Mouse (Mus musculus) MEL (cell line): ENCODE measurements around the gene Prss44. TPM values are rescaled to one million over a fixed set of nuclear protein-coding genes. Genes with fewer than 3 reads are reported as not detected.

Experiments
- DNase-seq: peaks from one replicate; pipeline ENCODE4 v3.0.0; 2011; ENCODE audit warnings: low read depth, low spot score
- H3K27ac ChIP-seq: 2 replicates; pipeline ENCODE4 v1.5.1; 2012; ENCODE audit warnings: low read depth, mild to moderate bottlenecking, control low read depth, low read length, moderate library complexity; ENCODE audit not compliant: control insufficient read depth
- H3K27me3 ChIP-seq, 2 experiments: fragments of 150-350 bp in 1 of 2; sonication (generic) in 1 of 2; 2 replicates each; pipeline ENCODE4 v1.6.1; 2012; ENCODE audit warnings: low read length in 2 of 2, mild to moderate bottlenecking in 2 of 2, improper control_type of control experiment in 1 of 2, moderate library complexity in 1 of 2; ENCODE audit not compliant: insufficient read depth in 2 of 2, control insufficient read depth in 1 of 2
- H3K36me3 ChIP-seq, 2 experiments: 2 replicates each; pipeline ENCODE4 v1.6.1; 2012 to 2014; ENCODE audit warnings: low read length in 2 of 2, improper control_type of control experiment in 1 of 2, inconsistent platforms in 1 of 2, mild to moderate bottlenecking in 1 of 2; ENCODE audit not compliant: insufficient read depth in 2 of 2, control insufficient read depth in 1 of 2
- H3K4me1 ChIP-seq, 2 experiments: fragments of 150-350 bp in 1 of 2; sonication (generic) in 1 of 2; 2 replicates each; pipeline ENCODE4 v1.6.1; 2012; ENCODE audit warnings: low read length in 2 of 2, improper control_type of control experiment in 1 of 2, mild to moderate bottlenecking in 1 of 2; ENCODE audit not compliant: insufficient read depth in 2 of 2, control insufficient read depth in 1 of 2
- H3K4me3 ChIP-seq, 2 experiments: fragments of 150-350 bp in 1 of 2; sonication (generic) in 1 of 2; 2 replicates each; pipeline ENCODE4 v1.5.1; 2012; ENCODE audit warnings: low read depth in 2 of 2, low read length in 2 of 2, mild to moderate bottlenecking in 2 of 2, moderate library complexity in 2 of 2, control low read depth in 1 of 2, improper control_type of control experiment in 1 of 2; ENCODE audit not compliant: control insufficient read depth in 1 of 2, insufficient read depth in 1 of 2
- H3K79me2 ChIP-seq: 2 replicates; pipeline ENCODE4 v1.6.1; 2012; ENCODE audit warnings: mild to moderate bottlenecking, low read length, moderate library complexity; ENCODE audit not compliant: control insufficient read depth, poor library complexity, insufficient read depth
- H3K9ac ChIP-seq: 2 replicates; pipeline ENCODE4 v1.6.1; 2012; ENCODE audit warnings: low read depth, mild to moderate bottlenecking, control low read depth, low read length, moderate library complexity; ENCODE audit not compliant: control insufficient read depth, poor library complexity, severe bottlenecking
- H3K9me3 ChIP-seq: fragments of 150-350 bp; sonication (generic); replicated peaks from 2 replicates; pipeline ENCODE4 v1.6.1; 2012; ENCODE audit warnings: mild to moderate bottlenecking, low read length, improper control_type of control experiment, moderate library complexity; ENCODE audit not compliant: insufficient read depth
- BHLHE40 ChIP-seq: IDR thresholded peaks from 2 replicates; pipeline ENCODE4 v1.6.1; 2012; ENCODE audit warnings: low read depth, mild to moderate bottlenecking, inconsistent platforms, low read length, improper control_type of control experiment, borderline replicate concordance
- CTCF ChIP-seq, 3 experiments: IDR thresholded peaks in 2 of 3; conservative IDR thresholded peaks in 1 of 3; 2 replicates each; pipeline ENCODE4 v1.5.1; 2011 to 2012; ENCODE audit warnings: low read length in 3 of 3, low read depth in 2 of 3, mild to moderate bottlenecking in 2 of 3, improper control_type of control experiment in 1 of 3, inconsistent platforms in 1 of 3, mixed read lengths in 1 of 3, moderate library complexity in 1 of 3; ENCODE audit not compliant: control insufficient read depth in 1 of 3, insufficient read depth in 1 of 3, poor library complexity in 1 of 3, severe bottlenecking in 1 of 3
- E2F4 ChIP-seq: IDR thresholded peaks from 2 replicates; pipeline ENCODE4 v1.6.1; 2011; ENCODE audit warnings: low read depth, low read length, improper control_type of control experiment, borderline replicate concordance
- EP300 ChIP-seq, 2 experiments: IDR thresholded peaks; 2 replicates each; pipeline ENCODE4 v1.6.1; 2011; ENCODE audit warnings: improper control_type of control experiment in 2 of 2, low read length in 2 of 2, low read depth in 1 of 2, mild to moderate bottlenecking in 1 of 2
- ETS1 ChIP-seq: IDR thresholded peaks from 2 replicates; pipeline ENCODE4 v1.6.1; 2012; ENCODE audit warnings: low read depth, mild to moderate bottlenecking, inconsistent platforms, low read length, improper control_type of control experiment, moderate library complexity
- HCFC1 ChIP-seq: IDR thresholded peaks from 2 replicates; pipeline ENCODE4 v1.6.1; 2012; ENCODE audit warnings: low read depth, mild to moderate bottlenecking, inconsistent platforms, low read length, improper control_type of control experiment, moderate library complexity
- JUND ChIP-seq: IDR thresholded peaks from 2 replicates; pipeline ENCODE4 v1.6.1; 2011; ENCODE audit warnings: low read depth, mild to moderate bottlenecking, improper control_type of control experiment, low read length
- KAT2A ChIP-seq: conservative IDR thresholded peaks from 2 replicates; pipeline ENCODE4 v1.6.1; 2012; ENCODE audit warnings: low read depth, low read length, improper control_type of control experiment, inconsistent platforms
- MAX ChIP-seq: IDR thresholded peaks from 2 replicates; pipeline ENCODE4 v1.6.1; 2011; ENCODE audit warnings: low read length, improper control_type of control experiment
- MAZ ChIP-seq: IDR thresholded peaks from 2 replicates; pipeline ENCODE4 v1.6.1; 2012; ENCODE audit warnings: low read depth, mild to moderate bottlenecking, inconsistent platforms, low read length, improper control_type of control experiment
- MYC ChIP-seq: IDR thresholded peaks from 2 replicates; pipeline ENCODE4 v1.6.1; 2011; ENCODE audit warnings: low read depth, mild to moderate bottlenecking, low read length, improper control_type of control experiment, moderate library complexity
- NELFE ChIP-seq: IDR thresholded peaks from 2 replicates; pipeline ENCODE4 v1.6.1; 2011; ENCODE audit warnings: low read depth, low read length, improper control_type of control experiment
- NRF1 ChIP-seq: IDR thresholded peaks from 2 replicates; pipeline ENCODE4 v1.6.1; 2014; ENCODE audit warnings: low read depth, mild to moderate bottlenecking, inconsistent platforms, low read length, improper control_type of control experiment, moderate library complexity; ENCODE audit not compliant: poor library complexity, insufficient read depth, severe bottlenecking
- POLR2A ChIP-seq, 2 experiments: IDR thresholded peaks; 2 replicates each; pipeline ENCODE4 v1.6.1; 2011 to 2012; ENCODE audit warnings: low read length in 2 of 2, mild to moderate bottlenecking in 2 of 2, control low read depth in 1 of 2, improper control_type of control experiment in 1 of 2, low read depth in 1 of 2, moderate library complexity in 1 of 2; ENCODE audit not compliant: control insufficient read depth in 1 of 2, insufficient read depth in 1 of 2, poor library complexity in 1 of 2
- POLR2AphosphoS2 ChIP-seq: IDR thresholded peaks from 2 replicates; pipeline ENCODE4 v1.6.1; 2011; ENCODE audit warnings: low read length, improper control_type of control experiment
- RAD21 ChIP-seq: IDR thresholded peaks from 2 replicates; pipeline ENCODE4 v1.6.1; 2011; ENCODE audit warnings: mild to moderate bottlenecking, low read depth, low read length, improper control_type of control experiment
- SIN3A ChIP-seq: IDR thresholded peaks from 2 replicates; pipeline ENCODE4 v1.6.1; 2012; ENCODE audit warnings: low read length, improper control_type of control experiment, inconsistent platforms
- SMC3 ChIP-seq: IDR thresholded peaks from 2 replicates; pipeline ENCODE4 v1.6.1; 2011; ENCODE audit warnings: low read depth, low read length, improper control_type of control experiment
- USF1 ChIP-seq: IDR thresholded peaks from 2 replicates; pipeline ENCODE4 v1.6.1; 2014; ENCODE audit warnings: low read depth, mild to moderate bottlenecking, inconsistent platforms, low read length, improper control_type of control experiment, moderate library complexity
- ZC3H11A ChIP-seq: IDR thresholded peaks from 2 replicates; pipeline ENCODE4 v1.6.1; 2012; ENCODE audit warnings: low read depth, mild to moderate bottlenecking, inconsistent platforms, low read length, improper control_type of control experiment
- ZKSCAN1 ChIP-seq: IDR thresholded peaks from 2 replicates; pipeline ENCODE4 v1.6.1; 2012; ENCODE audit warnings: low read depth, mild to moderate bottlenecking, inconsistent platforms, low read length, improper control_type of control experiment, moderate library complexity
- ZMIZ1 ChIP-seq: IDR thresholded peaks from 2 replicates; pipeline ENCODE4 v1.6.1; 2012; ENCODE audit warnings: low read depth, mild to moderate bottlenecking, inconsistent platforms, low read length, improper control_type of control experiment, moderate library complexity
- ZNF384 ChIP-seq: IDR thresholded peaks from 2 replicates; pipeline ENCODE4 v1.6.1; 2012; ENCODE audit warnings: low read depth, mild to moderate bottlenecking, inconsistent platforms, low read length, improper control_type of control experiment
- polyA plus RNA-seq, 2 experiments: library from polyadenylated mRNA; stranded (reverse) in 1 of 2; unstranded in 1 of 2; fragments of >175 nt in 1 of 2; fragments of >200 nt in 1 of 2; gene quantifications; 2 replicates each; pipeline versions ENCODE4 v1.2.1 to v1.2.4; 2012; ENCODE audit warnings: low replicate concordance in 2 of 2, low read depth in 1 of 2; ENCODE audit not compliant: insufficient read length in 2 of 2, insufficient read depth in 1 of 2, missing spikeins in 1 of 2
- total RNA-seq: library from RNA; depleted of rRNA; stranded (reverse); fragments of 300-350 nt; gene quantifications from 2 replicates; pipeline ENCODE4 v1.2.3, GENCODE M21; 2012

Prss44 gene
- total and polyA plus RNA-seq, 3 experiments: not detected

DNA sequence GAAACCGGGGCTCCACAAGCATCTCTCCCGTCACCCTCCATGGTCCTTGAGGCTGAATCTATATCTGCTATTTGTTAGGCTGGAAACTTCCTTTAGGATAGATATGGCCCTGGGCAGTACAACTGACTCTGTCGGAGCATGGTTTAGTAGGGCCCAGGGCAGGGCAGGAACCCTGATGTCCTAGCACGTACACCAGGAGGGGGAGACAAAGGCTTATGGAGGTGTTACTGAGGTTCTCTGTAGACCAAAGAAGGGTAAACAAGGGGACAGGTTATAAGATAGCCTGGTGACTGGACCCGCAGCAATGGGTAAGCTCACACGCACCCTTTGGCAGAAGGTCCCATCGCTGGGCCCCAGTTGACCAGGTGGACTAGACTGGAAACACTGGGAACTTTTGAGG lies 35.2 kb upstream of the Prss44 start:
- H3K4me1 ChIP-seq: peaks cover 0 to 5% of the 10 kb centered on the region in 2 experiments; a peak in 1 of 4 replicates
- no peak overlapping the region for H3K4me3 ChIP-seq
- no peaks in the 10 kb centered on the region; a peak in 3 of 4 replicates for H3K27me3 ChIP-seq
- TF ChIP-seq KAT2A (no peak), HCFC1 (no peak), NELFE (no peak), RAD21 (no peak), CTCF (IDR thresholded peaks at IDR 0.05 in 2 of 3, conservative IDR thresholded peaks at IDR 0.05 in 1 of 3; ENCODE audit: control insufficient read depth in 1 of 3, insufficient read depth in 1 of 3, low read depth in 2 of 3, low read length in 3 of 3, poor library complexity in 1 of 3, severe bottlenecking in 1 of 3) (0 out of 6 replicates have a peak, but pooled peaks of 1 of the 3 experiments have one; percentile 1)
- no peaks in the 10 kb centered on the region for H3K36me3 ChIP-seq
- H3K9ac ChIP-seq: no peak overlapping the region
- no peak overlapping the region for H3K27ac ChIP-seq
- no peak for DNase-seq
- no peaks in the 10 kb centered on the region for H3K9me3 ChIP-seq
- H3K79me2 ChIP-seq: no peaks in the 10 kb centered on the region

DNA sequence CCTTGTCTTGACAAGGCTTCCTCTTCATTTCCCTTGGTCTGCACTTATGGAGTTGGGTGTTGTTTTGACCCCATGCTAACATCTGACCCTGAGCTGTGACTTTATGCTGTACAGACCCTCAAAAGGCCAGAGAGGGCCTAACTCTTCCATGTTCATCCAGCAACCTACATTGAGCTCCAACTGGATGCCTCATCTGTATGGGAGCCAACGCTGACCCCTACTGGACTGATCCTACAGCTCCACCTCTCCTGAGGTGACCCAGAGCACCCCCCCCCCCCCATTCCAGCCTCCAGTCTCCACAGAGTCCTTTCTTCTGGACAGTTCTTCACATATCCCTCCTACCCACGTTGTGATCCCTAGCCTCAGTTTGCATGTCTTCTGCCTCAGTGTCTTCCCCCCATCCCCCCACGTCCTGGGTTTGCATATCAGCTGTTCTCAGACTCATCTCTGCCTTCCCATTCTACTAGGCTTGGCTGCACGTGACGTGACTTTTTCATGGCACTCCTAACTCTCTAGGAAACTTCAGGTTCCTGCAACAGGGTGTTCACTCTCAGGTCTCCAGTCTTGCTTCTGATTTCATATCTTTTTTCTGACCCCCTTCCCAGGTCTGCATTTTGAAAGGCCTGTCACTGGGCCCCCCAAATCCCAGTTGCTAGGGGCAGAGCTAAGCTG lies 34.4 kb upstream of the Prss44 start:
- Histone ChIP-seq H3K9me3 (no peaks in the 10 kb centered on the region), H3K27me3 (no peaks in the 10 kb centered on the region; a peak in 3 of 4 replicates), H3K27ac (no peak overlapping the region), H3K4me1 (peaks cover 0 to 5% of the 10 kb centered on the region in 2 experiments; a peak in 1 of 4 replicates), H3K9ac (no peak overlapping the region), H3K4me3 (no peak overlapping the region), H3K36me3 (no peaks in the 10 kb centered on the region), H3K79me2 (no peaks in the 10 kb centered on the region)
- DNase-seq: peak; percentile 44
- TF ChIP-seq CTCF (IDR thresholded peaks at IDR 0.05 in 2 of 3, conservative IDR thresholded peaks at IDR 0.05 in 1 of 3; ENCODE audit: control insufficient read depth in 1 of 3, insufficient read depth in 1 of 3, low read depth in 2 of 3, low read length in 3 of 3, poor library complexity in 1 of 3, severe bottlenecking in 1 of 3): peak; percentile 45 to 69 (median 60)
- peak; percentile 22; the same call in 1 of the 2 replicates for TF ChIP-seq ZC3H11A
- peak; percentile 46 for TF ChIP-seq RAD21
- no peak for TF ChIP-seq JUND
- peak; percentile 39 for TF ChIP-seq SMC3
- no peak for TF ChIP-seq ETS1

DNA sequence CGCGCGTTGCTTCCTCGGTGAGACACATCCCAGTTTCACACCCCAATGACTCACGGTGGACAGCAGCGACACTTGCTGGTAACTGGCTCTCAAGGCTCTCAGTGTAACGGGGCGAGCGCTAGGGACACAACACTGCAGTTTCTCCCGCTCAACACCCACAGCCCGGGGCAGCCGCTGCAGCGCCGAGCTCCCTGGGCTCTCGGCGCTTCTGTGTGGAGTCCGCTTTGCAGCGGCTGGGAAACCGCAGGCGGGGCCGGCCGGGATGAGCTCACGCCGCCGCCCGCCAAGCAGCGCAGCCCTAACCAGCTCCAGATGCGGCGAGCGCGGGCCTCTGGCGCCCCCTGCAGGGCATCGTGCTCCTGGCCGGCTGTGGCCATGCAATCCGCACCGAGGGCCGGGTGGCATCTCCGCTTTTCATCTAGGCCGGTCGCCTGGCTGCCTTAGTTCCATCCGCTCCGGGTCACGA lies 32.5 kb upstream of the Prss44 start:
- no peaks in the 10 kb centered on the region for H3K36me3 ChIP-seq
- peak overlapping the region; percentile 36; the same call in 1 of the 2 replicates for H3K27ac ChIP-seq
- no peaks in the 10 kb centered on the region for H3K9me3 ChIP-seq
- H3K4me1 ChIP-seq: peaks cover 0 to 5% of the 10 kb centered on the region in 2 experiments; a peak in 1 of 4 replicates
- no peaks in the 10 kb centered on the region for H3K79me2 ChIP-seq
- peak; percentile 91 for DNase-seq
- peak overlapping the region; percentile 65 to 67 for H3K4me3 ChIP-seq
- peak overlapping the region; percentile 70 for H3K9ac ChIP-seq
- H3K27me3 ChIP-seq: no peaks in the 10 kb centered on the region; a peak in 2 of 4 replicates
- TF ChIP-seq CTCF (IDR thresholded peaks at IDR 0.05 in 2 of 3, conservative IDR thresholded peaks at IDR 0.05 in 1 of 3; ENCODE audit: control insufficient read depth in 1 of 3, insufficient read depth in 1 of 3, low read depth in 2 of 3, low read length in 3 of 3, poor library complexity in 1 of 3, severe bottlenecking in 1 of 3) (peak; percentile 47 to 99 (median 67)), MAZ (peak; percentile 75), KAT2A (no peak), NRF1 (no peak), E2F4 (no peak), NELFE (0 out of 2 replicates have a peak, but pooled peaks have one; percentile 21), ZMIZ1 (no peak), MAX (peak; percentile 67), SIN3A (no peak), EP300 (IDR thresholded peaks at IDR 0.05; ENCODE audit: low read depth in 1 of 2, low read length in 2 of 2) (no peak), USF1 (no peak), BHLHE40 (peak; percentile 41; the same call in 1 of the 2 replicates), ZNF384 (no peak), MYC (no peak), RAD21 (peak; percentile 62), POLR2A (IDR thresholded peaks at IDR 0.05; ENCODE audit: control insufficient read depth in 1 of 2, insufficient read depth in 1 of 2, low read depth in 1 of 2, low read length in 2 of 2, poor library complexity in 1 of 2) (no peak; a peak in 1 of 4 replicates), ZKSCAN1 (0 out of 2 replicates have a peak, but pooled peaks have one; percentile 31), POLR2AphosphoS2 (no peak)
